Mouse (Mus musculus) forebrain, embryonic 11.5 days (tissue): ENCODE measurements around the gene Clca2. TPM values are rescaled to one million over a fixed set of nuclear protein-coding genes. Genes with fewer than 3 reads are reported as not detected.

ENCODE experiments used
- ATAC-seq: fragments of 200-750 bp; cut with Nextera tagmentation; replicated peaks from 2 replicates; pipeline ENCODE4 v1.8.0; 2017; ENCODE audit warnings: moderate TSS enrichment; ENCODE audit not compliant: low FRiP score
- DNase-seq: peaks from one replicate; pipeline ENCODE4 v3.0.0-alpha.2; 2017; ENCODE audit warnings: low spot score
- H3K27ac ChIP-seq: fragments of 300-500 bp; sonication (generic); 2 replicates; pipeline ENCODE4 v1.5.1; 2014; ENCODE audit warnings: low read depth, low read length
- H3K27me3 ChIP-seq: fragments of 300-500 bp; sonication (generic); 2 replicates; pipeline ENCODE4 v1.6.1; 2014; ENCODE audit warnings: mild to moderate bottlenecking, low read length, mixed read lengths; ENCODE audit not compliant: control insufficient read depth, insufficient read depth
- H3K36me3 ChIP-seq: fragments of 300-500 bp; sonication (generic); 2 replicates; pipeline ENCODE4 v1.6.1; 2014; ENCODE audit warnings: mild to moderate bottlenecking, low read length, moderate library complexity, mixed read lengths; ENCODE audit not compliant: control insufficient read depth, insufficient read depth
- H3K4me1 ChIP-seq: fragments of 300-500 bp; sonication (generic); replicated peaks from 2 replicates; pipeline ENCODE4 v1.6.1; 2014; ENCODE audit warnings: low read length, mixed read lengths; ENCODE audit not compliant: control insufficient read depth, insufficient read depth
- H3K4me2 ChIP-seq: fragments of 300-500 bp; sonication (generic); 2 replicates; pipeline ENCODE4 v1.6.1; 2014; ENCODE audit warnings: low read depth, mild to moderate bottlenecking, low read length, moderate library complexity, mixed read lengths; ENCODE audit not compliant: severe bottlenecking
- H3K4me3 ChIP-seq: fragments of 300-500 bp; sonication (generic); 2 replicates; pipeline ENCODE4 v1.5.1; 2014; ENCODE audit warnings: low read depth, low read length
- H3K9ac ChIP-seq: fragments of 300-500 bp; sonication (generic); 2 replicates; pipeline ENCODE4 v1.6.1; 2014; ENCODE audit warnings: low read length
- H3K9me3 ChIP-seq: fragments of 300-500 bp; sonication (generic); 2 replicates; pipeline ENCODE4 v1.6.1; 2016; ENCODE audit warnings: low read length, mixed read lengths; ENCODE audit not compliant: control insufficient read depth
- WGBS: fragments of 180-500 bp; shearing (Covaris S2); extraction: QIAGEN DNeasy Blood & Tissue Kit; methylation state at CpG from one replicate; pipeline ENCODE4 v1.1.7; 2014; 5-methylcytosine and 5-hydroxymethylcytosine counted together
- polyA plus RNA-seq: library from polyadenylated mRNA; unstranded; fragments of >200 nt; fragmentation: Nextera tagmentation; extraction: Ambion mirVana; gene quantifications from 2 replicates; pipeline ENCODE4 v1.2.1, GENCODE M21; 2014

Clca2 gene
- 0.13 and 0.21 TPM in 2 replicates for polyA plus RNA-seq

DNA sequence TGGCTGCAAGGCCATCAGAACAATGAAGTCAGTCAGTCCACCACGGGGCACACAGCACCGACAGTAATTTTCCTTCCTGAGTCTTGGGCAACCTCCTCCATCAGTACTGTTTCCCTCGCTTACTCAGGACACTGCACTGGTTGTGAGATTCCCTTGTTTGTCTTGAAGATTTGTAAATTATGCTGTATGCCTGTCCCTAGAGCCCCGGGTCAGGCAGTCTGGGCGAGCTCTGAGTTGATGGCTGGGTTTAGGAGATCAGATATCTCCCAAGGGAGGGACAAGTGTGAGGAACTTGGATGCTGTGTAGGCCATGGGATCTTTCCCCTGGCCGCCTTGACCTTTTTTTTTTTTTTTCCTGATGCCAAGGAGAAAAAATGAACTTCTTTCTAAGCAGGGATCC lies at the start of gene Clca2:
Gene Clca2 (minus strand): TSS at position 153 of the 400 bp plus-strand sequence.
- H3K4me3 ChIP-seq: no peak within 1 kb of the TSS
- no peak within 1 kb of the TSS for H3K4me2 ChIP-seq
- H3K9ac ChIP-seq: no peak within 1 kb of the TSS
- no peaks in the 10 kb centered on the region for H3K4me1 ChIP-seq
- H3K27ac ChIP-seq: no peak within 1 kb of the TSS
- H3K36me3 ChIP-seq: no peaks in the 10 kb centered on the region
- DNase-seq (no peak), ATAC-seq (no peak)
- 77% methylated on average over 6 of the region's 6 CpGs for WGBS
- H3K9me3 ChIP-seq: no peaks in the 10 kb centered on the region
- no peaks in the 10 kb centered on the region for H3K27me3 ChIP-seq

DNA sequence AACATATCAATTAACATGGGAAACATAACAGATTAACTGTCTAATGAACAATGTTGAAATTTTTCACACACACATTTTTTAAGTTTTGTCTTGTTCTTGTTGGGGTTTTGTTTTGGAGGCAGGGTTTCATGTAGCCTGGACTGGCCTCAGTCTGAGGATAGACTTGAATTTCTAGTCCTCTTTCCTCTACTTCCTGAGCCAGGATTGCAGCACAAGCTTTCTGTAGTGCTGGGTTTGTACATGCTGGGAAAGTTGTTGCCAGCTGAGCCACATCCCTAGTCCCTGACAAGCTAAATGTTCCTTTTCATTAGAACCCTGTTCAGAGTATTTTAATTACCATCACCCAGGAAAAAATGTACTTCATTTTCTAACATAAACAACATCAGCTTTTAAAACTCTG lies 48.7 kb upstream of the Clca2 start:
- no peaks in the 10 kb centered on the region for H3K36me3 ChIP-seq
- H3K27ac ChIP-seq: no peak overlapping the region
- H3K4me3 ChIP-seq: no peak overlapping the region
- H3K27me3 ChIP-seq: no peaks in the 10 kb centered on the region
- no peaks in the 10 kb centered on the region for H3K4me1 ChIP-seq
- DNase-seq (no peak), ATAC-seq (no peak)
- H3K9me3 ChIP-seq: no peaks in the 10 kb centered on the region
- H3K9ac ChIP-seq: no peak overlapping the region
- no peak overlapping the region for H3K4me2 ChIP-seq

GRCm38 (mm10) chr3:145147483-145147882 lies 48.2 kb upstream of the Clca2 start:
- Histone ChIP-seq H3K36me3 (no peaks in the 10 kb centered on the region), H3K4me1 (no peaks in the 10 kb centered on the region), H3K27ac (no peak overlapping the region), H3K27me3 (no peaks in the 10 kb centered on the region), H3K4me2 (no peak overlapping the region), H3K9me3 (no peaks in the 10 kb centered on the region), H3K9ac (no peak overlapping the region), H3K4me3 (no peak overlapping the region)
- DNase-seq: no peak
- no peak for ATAC-seq
- WGBS: 85% methylated on average over 2 of the region's 2 CpGs

DNA sequence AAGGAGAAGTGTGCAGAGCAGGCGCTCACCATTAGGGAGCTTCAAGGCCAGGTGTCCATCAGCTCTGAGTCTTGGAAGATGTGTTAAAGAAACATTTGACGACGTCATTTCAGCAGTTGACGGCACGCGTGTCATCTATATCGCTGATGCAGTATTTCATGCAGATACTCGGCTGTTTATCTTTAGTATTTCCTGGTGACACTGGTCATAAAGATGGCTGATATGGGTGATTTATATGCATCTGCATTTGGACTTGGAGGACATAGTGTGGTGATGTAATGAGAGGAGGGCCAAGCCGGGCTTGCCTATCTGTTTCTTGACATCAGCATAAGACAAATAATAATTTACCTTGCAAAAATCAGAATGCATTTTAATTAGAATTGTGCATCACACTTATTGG lies 47.6 kb upstream of the Clca2 start:
- no peak for DNase-seq
- H3K36me3 ChIP-seq: no peaks in the 10 kb centered on the region
- no peak overlapping the region for H3K9ac ChIP-seq

GRCm38 (mm10) chr3:145143856-145144255 lies 44.6 kb upstream of the Clca2 start:
- Histone ChIP-seq H3K4me3 (no peak overlapping the region), H3K9me3 (no peaks in the 10 kb centered on the region), H3K9ac (no peak overlapping the region), H3K4me1 (no peaks in the 10 kb centered on the region), H3K27me3 (no peaks in the 10 kb centered on the region), H3K27ac (no peak overlapping the region), H3K36me3 (no peaks in the 10 kb centered on the region), H3K4me2 (no peak overlapping the region)
- WGBS: 90% methylated on average over 10 of the region's 10 CpGs
- no peak for DNase-seq
- ATAC-seq: no peak

More for the DNA sequence above, 47.6 kb upstream of the Clca2 start:
- Histone ChIP-seq H3K9me3 (no peaks in the 10 kb centered on the region), H3K4me3 (no peak overlapping the region), H3K27ac (no peak overlapping the region), H3K27me3 (no peaks in the 10 kb centered on the region), H3K4me2 (no peak overlapping the region), H3K4me1 (no peaks in the 10 kb centered on the region)
- WGBS: 96% methylated on average over 9 of the region's 9 CpGs
- no peak for ATAC-seq

DNA sequence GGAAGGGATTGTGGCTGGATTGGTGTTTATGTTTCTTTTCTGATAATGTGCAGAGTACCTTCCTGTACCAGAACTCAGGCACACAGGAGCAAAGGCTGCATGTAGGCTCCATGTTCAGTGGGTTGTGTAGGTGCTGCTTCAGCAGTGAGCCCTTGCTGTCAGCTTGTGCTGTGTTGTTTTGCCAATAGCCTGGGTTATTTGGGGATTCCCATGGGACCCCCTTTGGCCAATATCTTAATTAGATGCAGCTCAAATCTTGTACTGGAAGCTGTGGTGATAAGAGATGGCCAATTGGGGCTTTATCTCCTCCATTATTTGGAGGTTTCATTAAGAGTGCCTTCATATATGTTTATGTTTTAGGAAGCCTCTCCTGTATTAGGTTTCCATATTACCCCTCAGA lies 43.7 kb upstream of the Clca2 start:
- Histone ChIP-seq H3K4me2 (no peak overlapping the region), H3K9ac (no peak overlapping the region), H3K9me3 (no peaks in the 10 kb centered on the region), H3K4me1 (no peaks in the 10 kb centered on the region), H3K4me3 (no peak overlapping the region), H3K36me3 (no peaks in the 10 kb centered on the region), H3K27ac (no peak overlapping the region), H3K27me3 (no peaks in the 10 kb centered on the region)
- ATAC-seq (no peak), DNase-seq (no peak)

GRCm38 (mm10) chr3:145140236-145140635 lies 41.0 kb upstream of the Clca2 start:
- Histone ChIP-seq H3K4me3 (no peak overlapping the region), H3K9ac (no peak overlapping the region), H3K36me3 (no peaks in the 10 kb centered on the region; the same call in 1 of the 2 replicates), H3K27me3 (no peaks in the 10 kb centered on the region), H3K9me3 (no peaks in the 10 kb centered on the region), H3K4me1 (no peaks in the 10 kb centered on the region), H3K27ac (no peak overlapping the region), H3K4me2 (no peak overlapping the region)
- WGBS: 87% methylated on average over 4 of the region's 4 CpGs
- DNase-seq (no peak), ATAC-seq (no peak)

GRCm38 (mm10) chr3:145131210-145131868 lies 32.1 kb upstream of the Clca2 start:
- no peak overlapping the region for H3K9ac ChIP-seq
- H3K36me3 ChIP-seq: peaks cover 3% of the 10 kb centered on the region; the same call in 1 of the 2 replicates
- H3K27me3 ChIP-seq: no peaks in the 10 kb centered on the region
- 35% methylated on average over 3 of the region's 3 CpGs for WGBS
- no peak overlapping the region for H3K4me2 ChIP-seq
- H3K4me1 ChIP-seq: no peaks in the 10 kb centered on the region
- peak; percentile 69 for ATAC-seq
- H3K27ac ChIP-seq: no peak overlapping the region
- no peak overlapping the region for H3K4me3 ChIP-seq
- H3K9me3 ChIP-seq: no peaks in the 10 kb centered on the region
- no peak for DNase-seq

- Histone ChIP-seq H3K4me3 (no peak overlapping the region), H3K36me3 (peaks cover 3% of the 10 kb centered on the region; the same call in 1 of the 2 replicates), H3K4me1 (no peaks in the 10 kb centered on the region), H3K27ac (no peak overlapping the region), H3K9me3 (no peaks in the 10 kb centered on the region), H3K27me3 (no peaks in the 10 kb centered on the region), H3K9ac (no peak overlapping the region), H3K4me2 (no peak overlapping the region)
- DNase-seq (no peak), ATAC-seq (no peak)
Measured at GRCm38 (mm10) chr3:145129356-145129755, 30.1 kb upstream of the Clca2 start.
